Mouse (Mus musculus) liver, embryonic 14.5 days (tissue): ENCODE data around the gene Sgk1. TPM values are rescaled to one million over a fixed set of nuclear protein-coding genes. Genes with fewer than 3 reads are reported as not detected.

Experiments used
- ATAC-seq: fragments of 200-750 bp; cut with Nextera tagmentation; 2 replicates; pipeline ENCODE4 v1.8.0; 2017; ENCODE audit warnings: moderate number of reproducible peaks, mild to moderate bottlenecking, moderate library complexity; ENCODE audit not compliant: insufficient read depth
- DNase-seq, 3 experiments: peaks; one replicate each; pipeline ENCODE4 v3.0.0-alpha.2; 2012 to 2013; ENCODE audit warnings: low read depth in 3 of 3, low spot score in 3 of 3
- H3K27ac ChIP-seq: fragments of 300-500 bp; sonication (generic); 2 replicates; pipeline ENCODE4 v1.5.1; 2014; ENCODE audit warnings: moderate library complexity, mild to moderate bottlenecking, control low read depth, inconsistent platforms
- H3K27me3 ChIP-seq: fragments of 300-500 bp; sonication (generic); 2 replicates; pipeline ENCODE4 v1.6.1; 2014; ENCODE audit warnings: mild to moderate bottlenecking, low read length, moderate library complexity; ENCODE audit not compliant: control insufficient read depth, insufficient read depth
- H3K36me3 ChIP-seq: fragments of 300-500 bp; sonication (generic); replicated peaks from 2 replicates; pipeline ENCODE4 v1.6.1; 2014; ENCODE audit warnings: low read depth; ENCODE audit not compliant: control insufficient read depth, insufficient read depth
- H3K4me1 ChIP-seq, 2 experiments: fragments of 200-500 bp in 1 of 2; fragments of 300-500 bp in 1 of 2; sonication (generic) in 1 of 2; replicated peaks; 2 replicates each; pipeline ENCODE4 v1.6.1; 2012 to 2014; ENCODE audit warnings: antibody characterized with exemption in 1 of 2, inconsistent platforms in 1 of 2, low read length in 1 of 2; ENCODE audit not compliant: control insufficient read depth in 2 of 2, insufficient read depth in 2 of 2
- H3K4me2 ChIP-seq: fragments of 300-500 bp; sonication (generic); 2 replicates; pipeline ENCODE4 v1.6.1; 2014; ENCODE audit warnings: low read depth, mild to moderate bottlenecking, control low read depth, moderate library complexity
- H3K4me3 ChIP-seq, 2 experiments: fragments of 200-500 bp in 1 of 2; fragments of 300-500 bp in 1 of 2; sonication (generic) in 1 of 2; 2 replicates each; pipeline ENCODE4 v1.5.1; 2012 to 2014; ENCODE audit warnings: low read depth in 2 of 2, low read length in 2 of 2, mild to moderate bottlenecking in 2 of 2, control low read depth in 1 of 2, inconsistent platforms in 1 of 2, moderate library complexity in 1 of 2; ENCODE audit not compliant: insufficient read depth in 1 of 2
- H3K9ac ChIP-seq: fragments of 300-500 bp; sonication (generic); replicated peaks from 2 replicates; pipeline ENCODE4 v1.6.1; 2014; ENCODE audit warnings: mild to moderate bottlenecking, control low read depth, moderate library complexity
- H3K9me3 ChIP-seq: fragments of 300-500 bp; sonication (generic); 2 replicates; pipeline ENCODE4 v1.6.1; 2016; ENCODE audit warnings: low read length, mixed read lengths; ENCODE audit not compliant: control insufficient read depth
- CTCF ChIP-seq: IDR thresholded peaks from 2 replicates; pipeline ENCODE4 v1.5.1; 2016; ENCODE audit warnings: antibody characterized with exemption, low read depth, control low read depth
- EP300 ChIP-seq: IDR thresholded peaks from 2 replicates; pipeline ENCODE4 v1.6.1; 2016; ENCODE audit warnings: antibody characterized with exemption, low read depth
- WGBS: fragments of 180-500 bp; shearing (Covaris S2); extraction: QIAGEN DNeasy Blood & Tissue Kit; methylation state at CpG from one replicate; pipeline ENCODE4 v1.1.7; 2014; ENCODE audit not compliant: insufficient replicate concordance; 5-methylcytosine and 5-hydroxymethylcytosine counted together
- polyA plus RNA-seq, 2 experiments: library from polyadenylated mRNA; depleted of rRNA in 1 of 2; stranded (reverse) in 1 of 2; unstranded in 1 of 2; fragments of >200 nt; fragmentation: Nextera tagmentation in 1 of 2; extraction: Ambion mirVana in 1 of 2; gene quantifications; 2 replicates each; pipeline versions ENCODE4 v1.2.1 to v1.2.3; 2012 to 2014

The Sgk1 gene
- polyA plus RNA-seq, 2 experiments = 5.3 to 10.3 TPM

DNA sequence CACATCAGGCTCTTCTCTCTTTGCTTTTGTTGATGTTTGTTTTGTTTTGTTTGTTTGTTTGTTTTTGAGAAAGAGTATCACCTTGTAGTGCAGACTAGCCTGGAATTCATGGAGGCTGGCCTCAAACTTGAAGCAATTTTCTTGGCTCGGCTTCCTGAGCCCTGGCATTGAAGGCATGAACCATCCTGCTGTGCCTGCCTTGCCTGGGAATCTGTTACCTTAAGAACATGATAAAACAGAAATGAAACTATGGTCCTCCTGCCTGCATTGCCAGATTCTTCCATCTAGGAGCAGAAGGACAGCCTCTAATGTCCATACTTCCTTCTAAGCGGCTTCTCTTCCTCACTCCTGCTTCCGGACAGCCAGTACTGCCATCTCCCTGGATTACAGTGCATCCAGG lies 17.4 kb downstream of the Sgk1 start:
- H3K36me3 ChIP-seq = no peaks in the 10 kb centered on the region
- no peak for DNase-seq
- WGBS = 60% methylated on average over 3 of the region's 3 CpGs
- H3K4me3 ChIP-seq = no peak overlapping the region
- no peaks in the 10 kb centered on the region for H3K9me3 ChIP-seq
- TF ChIP-seq EP300 (no peak), CTCF (no peak)
- H3K27me3 ChIP-seq = no peaks in the 10 kb centered on the region
- no peaks in the 10 kb centered on the region for H3K4me1 ChIP-seq
- no peak overlapping the region for H3K9ac ChIP-seq
- no peak for ATAC-seq
- no peak overlapping the region for H3K4me2 ChIP-seq
- H3K27ac ChIP-seq = no peak overlapping the region

DNA sequence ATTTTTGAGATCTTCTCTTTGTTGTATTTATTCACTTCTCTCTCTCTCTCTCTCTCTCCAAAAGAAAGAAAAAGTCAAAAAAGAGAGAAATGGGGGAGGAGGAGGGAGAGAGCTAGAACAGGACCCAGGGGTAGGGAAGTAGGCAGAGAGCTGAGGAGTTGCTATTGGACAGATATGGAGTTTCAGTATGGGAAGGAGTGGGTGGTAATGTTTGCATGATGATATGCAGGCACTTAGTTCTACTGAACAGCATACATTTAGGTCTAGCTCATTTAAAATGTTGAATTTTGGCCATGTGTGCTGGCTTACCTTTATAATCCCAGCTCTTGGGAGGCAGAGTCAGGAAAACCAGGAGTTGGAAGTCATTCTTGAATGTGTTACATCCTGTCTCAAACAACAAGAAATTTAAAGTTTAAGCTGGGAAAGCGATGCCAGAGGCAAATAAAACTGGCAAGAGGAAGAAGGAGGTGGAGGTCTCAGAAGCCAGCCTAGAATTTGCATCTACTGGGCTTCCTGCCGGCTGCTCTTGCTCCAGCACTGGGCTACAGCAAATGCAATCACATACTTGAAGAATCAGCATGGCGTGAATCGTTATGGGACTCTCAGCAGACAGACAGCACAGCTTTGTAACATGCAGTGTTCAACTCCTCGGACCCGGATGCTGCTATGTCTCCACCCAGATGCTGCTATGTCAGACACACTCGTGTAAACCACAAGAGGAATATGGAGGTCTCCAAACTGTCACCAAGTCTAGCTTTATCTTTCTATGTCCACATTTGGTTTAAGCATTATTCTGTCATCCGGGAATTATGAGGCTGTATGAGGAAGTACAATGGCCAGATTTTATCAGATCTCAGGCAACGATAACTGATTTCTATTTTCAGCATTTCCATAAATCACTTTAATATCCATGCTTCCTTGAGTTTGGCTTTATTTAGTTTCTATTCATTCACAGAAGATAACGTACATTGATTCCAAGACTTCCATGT lies 20.5 kb downstream of the Sgk1 start:
- H3K4me1 ChIP-seq = no peaks in the 10 kb centered on the region
- no peak for TF ChIP-seq CTCF
- no peak for TF ChIP-seq EP300
- ATAC-seq (no peak), DNase-seq (no peak)
- H3K4me2 ChIP-seq = no peak overlapping the region
- WGBS = 50% methylated on average over 10 of the region's 10 CpGs
- H3K4me3 ChIP-seq = no peak overlapping the region
- H3K9me3 ChIP-seq = no peaks in the 10 kb centered on the region
- H3K27ac ChIP-seq = no peak overlapping the region
- H3K36me3 ChIP-seq = no peaks in the 10 kb centered on the region
- H3K9ac ChIP-seq = no peak overlapping the region
- no peaks in the 10 kb centered on the region for H3K27me3 ChIP-seq

DNA sequence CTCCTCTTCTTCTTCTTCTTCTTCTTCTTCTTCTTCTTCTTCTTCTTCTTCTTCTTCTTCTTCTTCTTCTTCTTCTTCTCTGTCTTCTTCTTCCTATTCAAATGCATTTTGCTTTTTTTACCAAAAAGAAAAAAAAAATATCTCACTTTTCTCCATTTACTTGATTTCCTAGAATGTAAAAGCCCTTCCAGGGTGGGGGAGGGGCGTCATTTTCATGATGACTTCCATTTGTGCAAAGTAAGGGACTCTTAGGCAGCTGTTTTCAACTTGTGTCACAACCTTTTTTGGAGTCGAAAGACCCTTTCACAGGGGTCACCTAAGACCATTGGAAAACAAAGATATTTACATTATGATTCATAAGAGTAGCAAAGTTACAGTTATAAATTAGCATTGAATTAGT lies 22.2 kb downstream of the Sgk1 start:
- TF ChIP-seq EP300 = no peak
- TF ChIP-seq CTCF = no peak

DNA sequence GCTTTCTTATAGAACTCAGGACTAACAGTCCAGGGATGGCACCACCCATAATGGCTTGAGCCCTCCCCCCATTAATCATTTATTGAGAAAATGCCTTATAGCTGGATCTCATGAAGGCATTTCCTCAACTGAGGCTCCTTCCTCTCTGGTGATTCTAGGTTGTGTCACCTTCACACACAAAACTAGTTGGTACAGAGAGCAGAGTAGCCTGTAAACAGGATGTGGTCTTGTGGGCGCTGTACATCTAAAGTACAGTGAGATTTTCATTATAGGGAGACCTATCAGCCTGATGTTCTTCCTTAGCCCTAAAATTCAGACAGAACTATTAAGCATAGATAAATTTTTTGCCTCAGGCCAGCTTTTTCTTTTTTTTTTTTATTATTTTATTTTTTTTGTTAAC lies 23.6 kb downstream of the Sgk1 start:
- no peak overlapping the region for H3K27ac ChIP-seq
- ATAC-seq = no peak

More for the DNA sequence above, 22.2 kb downstream of the Sgk1 start:
- Histone ChIP-seq H3K4me1 (0 out of 4 replicates have a peak, but pooled peaks cover 0 to 2% of the 10 kb centered on the region in 2 experiments), H3K36me3 (no peaks in the 10 kb centered on the region), H3K27ac (no peak overlapping the region), H3K9me3 (no peaks in the 10 kb centered on the region), H3K4me3 (no peak overlapping the region), H3K9ac (no peak overlapping the region), H3K27me3 (no peaks in the 10 kb centered on the region), H3K4me2 (no peak overlapping the region)
- no peak for ATAC-seq
- 45% methylated on average over 2 of the region's 2 CpGs for WGBS
- no peak for DNase-seq

DNA sequence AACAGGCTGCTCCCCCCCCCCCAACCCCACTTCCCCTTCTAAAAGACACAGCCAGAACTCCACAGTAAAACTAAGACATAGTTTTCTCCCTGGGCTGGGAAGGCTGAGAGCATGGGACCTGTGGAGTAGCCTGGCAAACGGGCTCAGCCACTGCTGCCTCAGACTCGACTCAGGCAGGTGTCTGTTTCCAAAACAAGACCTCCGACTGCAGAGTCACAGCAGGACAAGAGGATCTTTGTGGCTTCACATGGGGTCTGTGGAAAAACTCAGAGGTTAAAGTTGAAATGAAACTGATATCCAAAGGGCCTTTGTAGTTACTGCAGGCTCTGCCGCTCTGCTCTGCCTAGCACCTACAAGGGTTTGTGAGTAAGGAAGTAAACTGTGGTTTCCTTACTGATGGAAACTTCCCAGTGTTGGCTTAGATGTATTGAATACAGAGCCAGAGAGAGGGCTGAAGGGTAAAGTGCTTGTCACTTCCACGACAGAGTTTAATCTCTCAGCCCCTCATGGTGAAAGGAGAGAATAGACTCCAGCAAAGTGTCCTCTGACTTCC lies 25.0 kb downstream of the Sgk1 start:
- no peaks in the 10 kb centered on the region for H3K36me3 ChIP-seq
- 22% methylated on average over 5 of the region's 5 CpGs for WGBS
- H3K27me3 ChIP-seq = no peaks in the 10 kb centered on the region
- 0 out of 4 replicates have a peak, but pooled peaks cover 0 to 2% of the 10 kb centered on the region in 2 experiments for H3K4me1 ChIP-seq
- H3K4me3 ChIP-seq = no peak overlapping the region
- no peak overlapping the region for H3K9ac ChIP-seq
- H3K27ac ChIP-seq = no peak overlapping the region
- H3K9me3 ChIP-seq = no peaks in the 10 kb centered on the region
- ATAC-seq (no peak), DNase-seq (no peak)
- no peak for TF ChIP-seq CTCF
- no peak for TF ChIP-seq EP300
- H3K4me2 ChIP-seq = no peak overlapping the region

More for the DNA sequence above, 23.6 kb downstream of the Sgk1 start:
- H3K4me2 ChIP-seq = no peak overlapping the region
- H3K9me3 ChIP-seq = no peaks in the 10 kb centered on the region
- H3K36me3 ChIP-seq = no peaks in the 10 kb centered on the region
- H3K27me3 ChIP-seq = no peaks in the 10 kb centered on the region
- 48% methylated on average over 1 of the region's 1 CpGs for WGBS
- no peak for TF ChIP-seq EP300
- TF ChIP-seq CTCF = no peak
- H3K9ac ChIP-seq = no peak overlapping the region
- no peak for DNase-seq
- 0 out of 4 replicates have a peak, but pooled peaks cover 0 to 2% of the 10 kb centered on the region in 2 experiments for H3K4me1 ChIP-seq
- no peak overlapping the region for H3K4me3 ChIP-seq
